Mouse (Mus musculus) C2C12 (cell line): Measurements from ENCODE around the gene Bhmt.

Experiments used
- MAX ChIP-seq: IDR thresholded peaks from one replicate; pipeline ENCODE4 v1.6.1; 2011; ENCODE audit warnings: mild to moderate bottlenecking, control low read depth
- USF1 ChIP-seq: IDR thresholded peaks from one replicate; pipeline ENCODE4 v1.6.1; 2011; ENCODE audit warnings: low read depth, mild to moderate bottlenecking, control low read depth, moderate library complexity

- TF ChIP-seq USF1, result no peak
- TF ChIP-seq MAX, result no peak
These were observed 30.1 kb downstream of the Bhmt start for GRCm38 (mm10) chr13:93607701-93608100.
